Mouse (Mus musculus) heart, embryonic 11.5 days (tissue): ENCODE measurements around the gene Gm4312. TPM values are rescaled to one million over a fixed set of nuclear protein-coding genes. Genes with fewer than 3 reads are reported as not detected.
"Not testable (repeated sequence)": the region's sequence is repeated elsewhere in the genome, so short reads cannot be mapped to it uniquely, and the experiment has no call there.

Experiments used
- ATAC-seq: fragments of 200-750 bp; cut with Nextera tagmentation; replicated peaks from 2 replicates; pipeline ENCODE4 v1.8.0; 2017; ENCODE audit warnings: moderate library complexity; ENCODE audit not compliant: insufficient number of reproducible peaks, low FRiP score, low TSS enrichment
- H3K27ac ChIP-seq: fragments of 300-500 bp; sonication (generic); 2 replicates; pipeline ENCODE4 v1.5.1; 2014; ENCODE audit warnings: mild to moderate bottlenecking, low read depth, low read length
- H3K27me3 ChIP-seq: fragments of 300-500 bp; sonication (generic); 2 replicates; pipeline ENCODE4 v1.6.1; 2014; ENCODE audit warnings: mild to moderate bottlenecking, low read length, mixed read lengths; ENCODE audit not compliant: control insufficient read depth, insufficient read depth
- H3K36me3 ChIP-seq: fragments of 300-500 bp; sonication (generic); 2 replicates; pipeline ENCODE4 v1.6.1; 2014; ENCODE audit warnings: mild to moderate bottlenecking, low read length, moderate library complexity, mixed read lengths; ENCODE audit not compliant: control insufficient read depth, insufficient read depth
- H3K4me1 ChIP-seq: fragments of 300-500 bp; sonication (generic); 2 replicates; pipeline ENCODE4 v1.6.1; 2014; ENCODE audit warnings: low read length; ENCODE audit not compliant: control insufficient read depth, insufficient read depth
- H3K4me2 ChIP-seq: fragments of 300-500 bp; sonication (generic); 2 replicates; pipeline ENCODE4 v1.6.1; 2014; ENCODE audit warnings: mild to moderate bottlenecking, moderate library complexity
- H3K4me3 ChIP-seq: fragments of 300-500 bp; sonication (generic); 2 replicates; pipeline ENCODE4 v1.5.1; 2014; ENCODE audit warnings: low read depth, low read length
- H3K9ac ChIP-seq: fragments of 300-500 bp; sonication (generic); 2 replicates; pipeline ENCODE4 v1.6.1; 2014; ENCODE audit warnings: mild to moderate bottlenecking, low read depth, low read length, moderate library complexity
- H3K9me3 ChIP-seq: fragments of 300-500 bp; sonication (generic); replicated peaks from 2 replicates; pipeline ENCODE4 v1.6.1; 2016; ENCODE audit warnings: low read length; ENCODE audit not compliant: control insufficient read depth
- WGBS: fragments of 180-500 bp; shearing (Covaris S2); extraction: QIAGEN DNeasy Blood & Tissue Kit; methylation state at CpG from one replicate; pipeline ENCODE4 v1.1.7; 2014; ENCODE audit not compliant: insufficient replicate concordance; 5-methylcytosine and 5-hydroxymethylcytosine counted together
- polyA plus RNA-seq: library from polyadenylated mRNA; unstranded; fragments of >200 nt; fragmentation: Nextera tagmentation; extraction: Ambion mirVana; gene quantifications from 2 replicates; pipeline ENCODE4 v1.2.1, GENCODE M21; 2014

The Gm4312 gene
- polyA plus RNA-seq, 1 experiment from 2014 or later, result not detected

GRCm38 (mm10) chr10:100335376-100335775 lies 47.0 kb downstream of the Gm4312 start, which contains the start of gene Gm4301:
Gene Gm4301 (plus strand): TSS chr10:100335676.
- not testable (repeated sequence) for H3K4me3 ChIP-seq, H3K9ac ChIP-seq, H3K9me3 ChIP-seq, H3K4me1 ChIP-seq, H3K36me3 ChIP-seq, ATAC-seq, H3K27me3 ChIP-seq, H3K27ac ChIP-seq, H3K4me2 ChIP-seq
- WGBS, result no CpG with 5 or more reads among the region's 2 CpGs

Other genes with a start within 250 kb of the Gm4312 start
- gene Gm4301, start 46.9 kb downstream of the Gm4312 start, polyA plus RNA-seq, result not detected in 2 replicates
- gene Gm4302, start 41.7 kb downstream of the Gm4312 start, polyA plus RNA-seq, result not detected in 2 replicates
- not detected in 2 replicates for gene Gm4303, start 36.6 kb downstream of the Gm4312 start, polyA plus RNA-seq
- gene Gm4305, start 31.5 kb downstream of the Gm4312 start, polyA plus RNA-seq, result not detected in 2 replicates
- not detected in 2 replicates for gene Gm4307, start 21.2 kb downstream of the Gm4312 start, polyA plus RNA-seq
- 23.2 and 28.7 TPM in 2 replicates for gene Tmtc3, start 104.8 kb upstream of the Gm4312 start, polyA plus RNA-seq
- 3.5 and 4.2 TPM in 2 replicates for gene Cep290, start 105.0 kb upstream of the Gm4312 start, polyA plus RNA-seq
- 9.2 and 9.4 TPM in 2 replicates for gene 4930430F08Rik, start 207.9 kb upstream of the Gm4312 start, polyA plus RNA-seq
- not detected in 2 replicates for gene 1700017N19Rik, start 207.9 kb upstream of the Gm4312 start, polyA plus RNA-seq